Mouse (Mus musculus) heart, adult 9 months (tissue): ENCODE measurements around the gene Evx1.
"Not testable (repeated sequence)": the region's sequence is repeated elsewhere in the genome, so short reads cannot be mapped to it uniquely, and the experiment has no call there.

Experiments used
- DNase-seq, 2 experiments: peaks; one replicate each; pipeline ENCODE4 v3.0.0; 2022; ENCODE audit warnings: low spot score in 2 of 2

Gene Evx1

GRCm38 (mm10) chr6:52320966-52321825, 7.9 kb downstream of the Evx1 start:
- DNase-seq: no peak

- no peak for DNase-seq
Measured at GRCm38 (mm10) chr6:52321826-52322315, 8.6 kb downstream of the Evx1 start.

GRCm38 (mm10) chr6:52322721-52323215, 9.5 kb downstream of the Evx1 start:
- no peak for DNase-seq

- DNase-seq: no peak
Measured at GRCm38 (mm10) chr6:52323292-52323691, 10.0 kb downstream of the Evx1 start.

GRCm38 (mm10) chr6:52324061-52324460, 10.8 kb downstream of the Evx1 start:
- DNase-seq: no peak

- not testable (repeated sequence) for DNase-seq
Measured at GRCm38 (mm10) chr6:52346816-52347215, 33.5 kb downstream of the Evx1 start.

GRCm38 (mm10) chr6:52366021-52366420, 52.7 kb downstream of the Evx1 start:
- DNase-seq: no peak

GRCm38 (mm10) chr6:52366533-52366932, 53.2 kb downstream of the Evx1 start:
- DNase-seq: no peak

GRCm38 (mm10) chr6:52367067-52367466, 53.8 kb downstream of the Evx1 start:
- no peak for DNase-seq
